Mouse (Mus musculus): ENCODE measurements around the gene Cpe.

The Cpe gene

DNA sequence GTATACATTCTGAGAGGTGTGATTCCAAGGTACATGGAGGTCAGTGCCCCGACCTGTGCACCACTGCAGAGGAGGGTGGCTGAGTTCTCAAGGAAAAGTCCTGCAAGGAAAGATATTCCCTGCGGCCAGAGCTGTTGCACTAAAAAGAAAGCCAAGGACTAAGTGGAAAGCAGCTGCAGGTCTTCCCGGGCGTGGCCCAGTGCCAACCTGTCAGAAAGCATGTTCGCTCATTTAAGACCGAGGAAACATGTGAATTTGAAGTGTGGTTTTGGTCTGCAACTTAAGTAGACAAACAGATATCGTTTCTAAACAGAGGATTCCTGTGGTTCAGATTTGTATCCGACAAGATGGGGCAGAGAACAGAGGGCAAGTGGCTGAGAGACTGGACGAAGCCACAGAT is 117.9 kb downstream of the Cpe start:
- DNase-seq (ENCODE audit: low read depth, low spot score): no peak

DNA sequence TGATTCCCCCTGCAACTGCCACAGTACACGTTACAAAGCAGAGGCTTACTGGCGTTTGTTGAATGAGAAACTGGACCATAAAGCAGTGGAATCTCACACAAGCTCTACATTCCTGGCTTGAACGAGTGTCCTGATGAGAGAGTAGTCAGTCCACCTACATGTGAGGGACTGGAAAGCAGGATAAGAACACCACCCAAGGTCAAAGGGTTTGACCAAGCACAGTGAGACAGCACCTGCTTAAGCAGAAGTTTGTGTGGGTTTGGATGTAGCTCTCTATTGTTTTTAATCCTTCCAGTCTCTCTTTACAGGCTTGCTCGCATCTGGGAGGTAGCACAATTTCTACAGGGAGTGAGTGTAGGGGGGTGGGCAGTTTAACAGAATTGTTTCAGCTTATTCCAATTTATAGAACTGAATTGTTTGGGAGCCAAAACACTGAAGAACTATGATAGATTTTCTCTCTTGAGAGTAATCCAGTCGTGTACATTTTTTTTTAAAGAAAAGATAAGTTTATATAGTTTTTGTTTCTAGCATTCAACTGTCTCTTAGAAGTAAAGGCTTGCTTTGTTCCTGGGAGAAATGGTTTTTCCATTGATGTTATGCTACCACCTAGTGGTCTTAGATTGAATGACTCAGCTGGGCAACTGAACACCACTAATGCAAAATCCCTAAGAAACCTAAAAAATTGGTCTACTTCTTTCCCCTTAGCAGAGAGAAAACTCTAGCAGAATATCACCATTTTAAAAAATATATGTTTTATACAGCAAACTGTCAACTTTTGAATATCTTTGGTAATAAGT is 144.6 kb downstream of the Cpe start:
- DNase-seq (ENCODE audit: low read depth, low spot score): peak; percentile 1

DNA sequence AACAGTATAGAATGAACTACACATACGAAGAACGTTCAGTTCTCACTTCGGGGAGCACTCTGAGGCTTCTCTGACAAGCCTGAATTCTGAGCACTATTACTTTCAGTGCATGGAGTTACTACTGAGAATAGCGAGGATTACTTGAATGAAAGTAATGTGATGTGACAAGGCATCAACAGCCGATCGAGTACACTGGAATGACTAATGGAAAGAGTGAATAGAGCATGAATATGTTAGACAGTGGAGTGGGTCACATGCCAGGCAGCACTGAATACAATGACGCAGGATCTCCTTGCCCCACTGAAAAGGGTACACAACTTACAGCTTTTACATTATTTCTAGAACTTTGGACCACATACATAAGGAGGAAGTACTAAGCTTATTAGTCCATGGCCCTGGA is 149.4 kb downstream of the Cpe start:
- DNase-seq (ENCODE audit: low read depth, low spot score): no peak
